Mouse (Mus musculus) embryonic fibroblast, embryonic 13.5 days (primary cell): ENCODE data around the gene Hadha.

Experiments
- CTCF ChIP-seq: IDR thresholded peaks from 2 replicates; pipeline ENCODE4 v1.5.1; 2011; ENCODE audit warnings: mild to moderate bottlenecking, control low read depth, low read length, moderate library complexity, borderline replicate concordance; ENCODE audit not compliant: insufficient read depth
- POLR2A ChIP-seq: IDR thresholded peaks from 2 replicates; pipeline ENCODE4 v1.6.1; 2011; ENCODE audit warnings: low read depth, mild to moderate bottlenecking, control low read depth, low read length, moderate library complexity

- TF ChIP-seq CTCF: no peak
- TF ChIP-seq POLR2A: no peak
These were observed 15.5 kb upstream of the Hadha start for GRCm38 (mm10) chr5:30170303-30170940.
